Mouse (Mus musculus) left cerebral cortex, adult 18-20 months (tissue): ENCODE data around the gene Col5a1. TPM values are rescaled to one million over a fixed set of nuclear protein-coding genes. Genes with fewer than 3 reads are reported as not detected.

Experiments
- DNase-seq, 2 experiments: peaks; one replicate each; pipeline ENCODE4 v3.0.0; 2021 to 2022; ENCODE audit warnings: low spot score in 2 of 2, mixed read lengths in 1 of 2
- total RNA-seq, 2 experiments: library from RNA; stranded (reverse); gene quantifications; 2 replicates each; pipeline ENCODE4 v1.2.3; 2021

Col5a1 gene
- total RNA-seq, 2 experiments from 2014 or later, result 7.3 to 8.7 TPM

DNA sequence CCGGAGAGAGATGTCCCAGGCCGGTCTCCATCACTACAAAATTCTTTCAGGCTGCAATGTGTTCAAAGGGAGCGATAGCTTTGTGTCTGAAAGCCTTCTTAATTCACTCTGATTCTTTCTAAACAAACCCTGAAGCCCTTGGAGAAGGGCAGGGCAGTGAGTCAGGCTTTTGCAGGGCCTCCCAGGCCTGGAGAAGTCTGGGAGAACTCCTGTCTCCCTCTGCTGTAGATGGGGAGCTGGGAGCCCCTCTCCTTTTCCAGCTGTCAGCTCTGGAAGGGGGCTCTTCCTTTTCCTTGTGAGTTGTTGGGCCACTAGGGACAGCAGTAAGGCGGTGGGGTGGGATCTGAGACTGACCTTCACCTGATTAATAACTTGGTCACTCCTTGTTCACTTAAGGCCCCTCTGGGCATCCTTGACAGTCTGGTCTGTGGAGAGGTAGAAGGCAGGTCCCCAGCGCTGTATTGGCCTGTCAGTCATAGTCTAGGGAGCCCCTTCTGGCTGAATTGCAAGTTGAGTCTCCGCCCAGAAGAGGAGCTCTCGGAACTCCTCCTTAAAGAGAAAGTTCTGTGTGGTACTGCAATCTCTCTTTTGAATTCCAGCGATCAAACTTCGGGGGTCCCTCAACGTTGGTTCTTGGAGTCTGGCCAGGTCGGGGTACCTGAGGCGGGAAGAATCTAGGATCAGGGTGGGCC lies 623 bp upstream of the Col5a1 start:
- DNase-seq, result no peak

DNA sequence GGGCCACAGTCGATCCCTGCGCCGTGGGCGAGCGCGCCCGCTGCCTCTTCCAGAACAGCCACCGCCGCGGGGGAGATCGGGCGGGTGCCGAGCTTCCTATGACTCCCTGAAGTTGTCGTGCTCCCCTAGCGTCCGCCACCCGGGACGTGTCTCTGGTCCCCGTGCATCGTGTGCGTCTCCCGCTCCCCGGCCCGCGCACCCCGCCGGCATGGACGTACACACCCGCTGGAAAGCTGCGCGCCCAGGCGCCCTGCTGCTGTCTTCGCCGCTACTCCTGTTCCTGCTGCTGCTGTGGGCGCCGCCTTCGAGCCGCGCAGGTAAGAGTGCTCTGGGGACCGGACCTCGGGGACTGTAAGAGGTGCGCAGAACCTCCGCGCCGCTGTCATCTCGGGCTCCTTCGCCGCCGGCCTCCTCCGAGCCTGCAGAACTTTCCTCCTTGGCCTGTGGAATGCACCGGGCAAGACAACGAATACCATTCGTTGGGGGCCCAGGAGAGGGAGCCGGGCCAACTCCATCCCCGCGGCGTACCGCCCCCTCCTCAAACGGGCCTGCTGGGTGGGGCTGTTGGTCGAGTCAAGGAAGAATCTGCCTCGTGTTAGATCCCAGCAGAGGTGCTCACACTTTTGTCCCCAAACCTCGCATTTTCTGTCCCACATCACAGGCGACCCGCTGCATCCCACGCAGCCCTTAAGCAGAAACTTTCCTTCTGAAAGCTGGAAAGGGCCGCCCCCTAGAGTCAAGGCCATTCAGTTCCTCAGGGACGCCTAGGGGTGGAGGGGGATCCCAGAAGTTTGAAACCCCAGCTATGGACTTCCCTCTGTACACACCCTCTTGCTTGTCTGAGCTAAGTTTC lies 609 bp downstream of the Col5a1 start:
- peak; percentile 23 to 30 for DNase-seq

DNA sequence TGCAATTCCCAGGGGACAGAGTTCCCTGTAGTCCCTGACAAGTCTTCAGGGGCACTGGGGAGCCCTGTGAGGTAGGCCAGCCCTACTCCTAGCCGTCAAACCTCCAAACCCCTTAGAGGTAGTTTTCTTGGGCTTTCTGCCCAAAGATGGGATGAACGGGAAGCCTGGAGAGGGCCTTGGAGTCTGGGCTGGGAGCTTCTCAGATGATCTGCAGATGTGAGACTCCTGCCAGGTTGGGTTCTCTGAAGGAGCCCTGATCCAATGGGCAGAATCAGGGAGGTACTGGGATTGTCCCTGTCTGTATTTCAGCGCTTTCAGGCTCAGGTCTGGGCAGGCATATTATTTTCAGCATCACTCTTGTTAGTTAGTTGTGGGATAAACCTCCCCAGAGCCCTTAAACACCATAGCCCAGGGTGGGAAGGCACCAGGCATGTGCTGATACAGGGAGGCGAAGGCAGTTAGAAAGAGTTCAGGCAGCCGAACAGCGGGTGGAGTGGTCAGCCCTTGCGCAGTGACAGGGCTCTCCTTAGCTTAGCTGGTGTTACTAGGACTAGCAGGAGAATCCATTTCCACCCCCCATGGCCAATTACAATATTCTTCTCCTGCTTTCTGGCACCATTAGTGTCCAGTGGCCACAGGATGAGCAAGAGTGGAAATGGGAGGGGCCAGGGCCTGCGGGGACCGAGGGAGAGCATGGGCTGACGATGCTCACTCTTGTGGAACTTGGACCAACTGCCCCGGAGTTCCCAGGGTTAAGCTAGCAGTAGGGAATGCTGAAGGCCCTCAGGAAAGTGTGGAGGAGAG lies 1.4 kb downstream of the Col5a1 start:
- no peak for DNase-seq

DNA sequence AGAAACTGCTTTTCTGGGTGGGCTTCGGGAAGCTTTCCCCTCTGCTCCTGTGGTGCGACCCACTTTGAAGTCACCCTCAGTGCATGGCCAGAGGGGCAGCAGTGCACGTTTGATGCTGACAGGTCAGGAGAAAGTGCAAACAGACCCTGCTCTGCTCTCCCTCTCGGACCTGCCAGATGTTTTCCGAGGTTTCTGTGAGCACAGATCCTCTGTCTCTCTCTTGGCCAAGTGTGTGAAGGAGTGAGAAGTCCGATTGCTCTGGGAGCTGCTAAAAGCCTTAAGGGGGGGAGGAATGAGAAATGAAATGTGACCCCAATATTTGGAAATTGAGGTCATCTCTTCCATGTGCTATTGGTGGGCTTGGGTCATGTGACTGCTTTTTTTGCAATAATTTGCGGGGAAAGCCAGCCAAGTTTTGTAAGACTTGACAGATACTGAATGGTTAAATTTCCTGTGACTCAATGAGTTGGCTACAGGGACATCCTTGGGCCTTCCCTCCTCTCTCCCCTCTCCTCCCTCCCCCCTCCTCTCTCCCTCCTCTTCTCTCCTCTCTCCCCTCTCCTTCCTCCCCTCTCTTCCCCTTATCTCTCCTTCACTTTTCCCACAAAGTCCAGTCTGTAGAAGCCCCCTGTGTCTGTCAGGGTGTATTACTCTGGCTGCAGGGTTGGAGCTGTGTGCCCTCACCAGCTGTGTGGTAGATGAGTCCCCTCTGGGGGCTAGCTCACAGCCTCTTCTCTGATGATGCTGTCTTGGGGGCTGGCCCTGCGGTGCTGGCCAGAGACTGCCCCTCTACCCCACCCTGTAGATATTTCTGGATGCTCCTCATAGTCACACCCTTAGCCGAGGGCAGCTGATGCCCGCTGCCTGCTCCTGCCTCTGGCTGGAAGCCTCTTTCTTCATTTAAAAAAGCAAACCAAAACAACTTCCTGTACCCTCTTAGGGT lies 2.6 kb downstream of the Col5a1 start:
- no peak for DNase-seq

DNA sequence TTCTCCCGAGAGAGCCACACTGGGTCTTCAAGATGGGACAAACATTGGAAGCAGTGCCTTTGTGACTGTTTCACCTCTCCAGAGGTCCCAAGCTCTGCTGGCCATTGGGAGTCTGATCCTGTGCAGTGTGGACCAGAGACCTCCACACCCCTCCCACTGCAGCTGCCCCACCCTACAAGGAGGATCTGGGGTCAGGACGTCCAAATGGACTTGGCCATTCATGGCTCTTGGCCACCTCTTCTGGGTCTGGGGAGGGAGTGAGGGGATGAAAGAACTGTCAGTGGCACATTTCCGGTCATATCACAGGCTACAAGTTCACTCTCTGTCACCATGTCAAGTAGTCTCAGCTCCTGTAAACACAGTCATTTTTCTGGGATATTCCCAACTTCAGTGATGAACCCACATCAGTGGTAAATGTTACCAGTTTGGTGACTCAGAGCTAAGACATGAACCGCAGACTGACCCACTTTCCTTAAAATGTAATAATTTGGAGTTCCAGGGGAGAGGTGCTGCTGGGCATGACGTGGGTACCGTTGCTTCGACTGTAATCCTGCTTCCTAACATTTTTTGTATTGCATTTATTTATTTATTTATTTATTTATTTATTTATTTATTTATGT lies 5.8 kb downstream of the Col5a1 start:
- DNase-seq, result no peak

DNA sequence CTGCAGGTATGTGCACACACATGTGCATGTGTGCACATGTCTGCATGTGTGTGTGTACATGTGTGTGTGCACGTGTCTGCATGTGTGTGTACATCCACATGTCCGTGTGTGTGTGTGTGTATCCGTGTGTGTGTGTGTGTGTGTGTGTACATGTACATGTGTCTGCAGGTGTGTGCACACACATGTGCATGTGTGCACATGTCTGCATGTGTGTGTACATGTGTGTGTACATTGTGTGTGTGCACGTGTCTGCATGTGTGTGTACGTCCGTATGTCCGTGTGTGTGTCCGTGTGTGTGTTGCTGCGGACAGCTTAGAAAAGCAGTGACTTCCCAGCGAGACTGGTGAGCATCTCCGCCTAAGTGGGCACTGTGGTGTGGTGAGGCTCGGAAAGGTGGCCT lies 6.8 kb downstream of the Col5a1 start:
- no peak for DNase-seq

DNA sequence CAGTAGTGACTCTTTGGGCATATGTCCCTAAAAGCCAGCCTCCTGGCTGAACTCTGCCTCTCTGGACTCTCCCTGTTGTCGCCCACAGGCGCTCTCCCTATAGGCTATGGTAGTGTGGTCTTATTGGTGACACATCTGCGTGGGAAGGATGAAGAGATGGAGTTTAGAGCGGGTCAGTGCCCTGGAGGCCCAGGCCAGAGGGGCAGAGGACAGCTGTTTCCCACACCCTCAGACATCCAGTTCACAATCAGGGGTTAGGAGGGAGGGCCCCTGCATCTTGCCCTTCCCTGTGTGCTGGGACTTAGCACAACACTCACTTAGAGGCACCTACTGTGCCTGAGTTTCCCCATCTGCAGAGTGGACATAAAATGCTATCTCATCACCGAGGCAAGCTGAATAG lies 8.8 kb downstream of the Col5a1 start:
- no peak for DNase-seq

DNA sequence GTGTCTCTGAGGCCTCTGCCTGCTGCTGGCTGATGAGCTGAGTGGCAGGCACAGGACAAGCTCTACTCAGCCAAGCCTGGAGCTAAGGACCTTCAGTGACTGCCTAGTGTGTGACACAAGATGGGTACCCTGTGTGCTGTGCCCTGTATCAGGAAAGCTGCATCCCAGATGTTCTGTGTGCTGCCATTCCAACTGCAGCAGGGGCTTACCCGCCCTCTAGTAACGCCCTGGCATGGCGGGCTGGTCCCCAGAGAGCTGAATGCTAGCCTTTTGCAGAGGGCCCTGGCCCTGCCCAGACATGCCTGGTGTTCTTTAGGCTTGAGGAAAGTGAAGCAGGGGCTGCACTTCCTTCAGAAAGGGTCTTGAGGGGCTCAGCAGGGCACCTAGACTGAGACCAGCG lies 9.4 kb downstream of the Col5a1 start:
- DNase-seq, result no peak

DNA sequence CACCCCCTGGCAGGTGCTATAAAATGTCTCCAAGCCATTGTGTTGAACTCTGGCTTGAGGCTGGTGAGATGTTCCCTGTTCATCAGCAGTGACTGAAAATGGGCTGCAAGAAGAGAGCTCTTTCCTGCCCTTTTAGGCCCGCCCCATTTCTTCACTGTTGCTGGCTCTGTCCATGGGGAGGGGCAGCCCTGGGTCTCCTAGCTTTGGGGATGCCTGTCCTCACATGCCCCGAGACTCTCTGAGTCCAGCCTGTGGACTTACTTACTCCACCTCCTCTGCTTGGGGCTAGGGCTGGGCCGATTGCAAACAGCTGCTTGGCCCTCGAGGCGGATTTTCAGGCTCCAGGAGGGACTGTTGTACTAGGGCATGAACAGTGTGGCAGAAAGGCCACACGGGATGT lies 10.9 kb downstream of the Col5a1 start:
- no peak for DNase-seq

DNA sequence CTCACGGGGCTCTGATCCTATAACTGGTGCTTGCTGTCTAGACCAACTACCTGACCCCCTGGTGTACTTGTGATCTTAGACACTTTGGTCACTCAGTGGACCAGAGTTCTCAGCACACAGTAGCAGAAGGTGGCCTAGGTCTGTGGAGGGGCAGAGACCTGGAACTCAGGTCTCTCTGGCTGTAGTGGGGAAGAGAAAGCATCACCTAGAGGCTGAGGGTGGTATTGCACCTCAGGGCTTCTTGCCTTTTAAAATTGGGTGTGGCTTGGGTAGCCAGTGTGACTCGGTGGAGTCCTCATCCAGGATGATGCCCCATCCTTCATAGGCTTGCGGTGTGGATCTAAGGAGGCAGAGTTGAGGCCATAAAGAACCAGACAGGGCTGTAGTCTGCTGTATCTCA lies 13.7 kb downstream of the Col5a1 start:
- peak; percentile 30 to 58 for DNase-seq

DNA sequence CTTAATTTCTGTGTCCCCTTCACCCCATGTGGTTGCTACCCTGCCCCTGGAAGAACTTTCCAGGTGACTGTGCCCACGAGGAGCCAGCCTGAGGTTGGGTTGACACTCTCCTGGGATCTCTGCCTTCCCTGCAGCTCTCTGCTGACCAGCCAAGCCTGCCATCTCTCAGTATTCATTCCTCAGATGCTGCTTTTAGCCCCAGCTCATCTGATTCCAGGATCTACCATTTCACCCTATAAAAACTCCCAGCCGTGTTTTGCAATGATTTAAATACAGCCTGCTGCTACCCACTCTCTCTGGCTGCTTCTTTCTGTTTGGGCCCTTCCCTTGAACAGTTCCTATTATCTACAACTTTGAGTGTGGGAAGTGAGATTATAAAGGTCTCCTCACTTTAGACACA lies 14.9 kb downstream of the Col5a1 start:
- DNase-seq, result no peak

DNA sequence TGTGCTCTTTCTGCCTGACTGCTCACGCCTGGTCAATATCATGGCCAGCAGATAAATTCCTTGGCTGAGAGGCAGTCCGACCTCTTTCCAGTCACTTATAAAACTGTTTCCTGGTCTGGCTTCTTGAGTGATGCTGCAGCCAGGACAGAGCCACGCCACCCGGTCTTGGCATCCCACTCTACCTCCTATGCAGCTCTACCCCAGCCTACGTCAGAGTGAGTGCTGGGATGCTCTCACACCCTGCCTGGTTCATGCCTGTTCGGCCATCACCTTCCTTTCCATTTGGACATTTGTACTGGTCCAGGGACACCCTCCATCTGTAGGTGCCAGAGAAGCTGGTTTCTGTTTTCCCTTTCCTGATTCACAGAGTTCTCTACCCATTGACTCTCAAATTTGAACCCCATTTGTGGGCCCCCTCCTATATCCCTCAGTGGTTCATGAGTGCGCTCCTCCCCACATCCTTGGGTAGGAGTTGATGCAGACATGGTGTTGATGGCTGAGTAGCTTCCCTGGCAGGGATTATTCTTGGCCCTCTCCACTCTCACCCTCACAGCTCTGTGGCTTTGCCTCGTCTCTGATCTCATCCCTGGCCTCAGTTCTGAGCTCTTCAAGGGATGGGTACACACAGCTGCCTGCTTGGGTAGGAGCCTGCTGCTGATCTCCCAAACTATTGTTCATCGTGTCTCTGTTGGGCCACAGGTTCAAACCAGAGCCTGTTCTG lies 15.5 kb downstream of the Col5a1 start:
- peak in 1 of 2 experiments; percentile 8 for DNase-seq

DNA sequence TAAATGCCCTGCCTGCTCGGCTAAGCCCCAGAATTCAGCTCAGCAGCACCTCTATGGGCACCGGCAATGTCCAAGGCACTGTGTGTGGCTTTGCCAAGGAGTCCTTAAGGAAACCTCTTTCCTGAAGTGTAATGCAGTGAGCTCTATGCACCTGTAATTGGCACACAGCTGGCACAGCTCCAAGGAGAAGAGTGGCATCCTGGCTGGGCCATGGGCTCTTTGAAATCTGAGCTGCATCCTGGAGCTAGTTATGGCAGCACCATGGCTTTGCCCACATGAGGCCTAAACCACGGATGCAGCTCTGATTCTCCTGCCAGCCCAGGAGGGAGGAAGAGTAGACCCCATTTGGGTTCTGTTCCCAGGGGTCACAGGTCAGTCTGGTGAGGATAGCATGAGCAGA lies 16.1 kb downstream of the Col5a1 start:
- no peak for DNase-seq

DNA sequence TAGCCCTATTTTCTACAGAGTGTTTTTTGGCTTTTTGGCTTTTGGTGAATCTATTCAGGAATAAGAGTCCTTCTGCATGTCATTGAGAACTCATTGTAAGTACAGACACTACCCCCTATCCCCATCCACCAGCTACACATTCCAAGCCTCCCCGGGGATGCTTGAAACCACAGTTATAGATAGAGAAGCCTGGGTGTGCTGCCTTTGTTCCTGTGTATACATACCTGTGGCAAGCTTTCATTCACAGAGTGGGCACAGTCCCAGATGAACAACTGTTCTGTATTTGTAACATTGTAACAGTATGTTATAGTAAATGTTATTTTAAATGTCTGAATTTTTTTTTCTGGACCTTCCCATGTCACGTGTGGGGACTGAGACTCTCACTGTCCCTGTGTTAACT lies 19.2 kb downstream of the Col5a1 start:
- no peak for DNase-seq

DNA sequence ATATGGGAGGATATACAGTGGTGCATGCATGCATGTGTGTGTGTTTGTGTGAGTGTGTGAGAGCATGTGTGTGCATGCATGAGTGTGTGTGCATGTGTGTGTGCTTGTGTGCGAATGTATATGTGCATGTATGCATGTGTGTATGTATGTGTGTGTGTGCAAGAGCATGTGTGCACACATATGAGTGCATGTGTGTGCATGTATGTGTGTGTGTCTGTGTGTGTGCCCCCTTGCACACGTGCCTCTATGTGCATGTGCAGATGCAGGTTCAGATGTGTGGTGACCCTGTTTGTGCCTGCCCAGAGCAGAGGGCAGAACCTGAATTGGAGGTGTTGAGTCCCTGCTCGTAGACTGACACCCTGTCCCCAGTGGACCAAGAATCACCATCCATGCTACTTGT lies 24.3 kb downstream of the Col5a1 start:
- DNase-seq, result no peak

DNA sequence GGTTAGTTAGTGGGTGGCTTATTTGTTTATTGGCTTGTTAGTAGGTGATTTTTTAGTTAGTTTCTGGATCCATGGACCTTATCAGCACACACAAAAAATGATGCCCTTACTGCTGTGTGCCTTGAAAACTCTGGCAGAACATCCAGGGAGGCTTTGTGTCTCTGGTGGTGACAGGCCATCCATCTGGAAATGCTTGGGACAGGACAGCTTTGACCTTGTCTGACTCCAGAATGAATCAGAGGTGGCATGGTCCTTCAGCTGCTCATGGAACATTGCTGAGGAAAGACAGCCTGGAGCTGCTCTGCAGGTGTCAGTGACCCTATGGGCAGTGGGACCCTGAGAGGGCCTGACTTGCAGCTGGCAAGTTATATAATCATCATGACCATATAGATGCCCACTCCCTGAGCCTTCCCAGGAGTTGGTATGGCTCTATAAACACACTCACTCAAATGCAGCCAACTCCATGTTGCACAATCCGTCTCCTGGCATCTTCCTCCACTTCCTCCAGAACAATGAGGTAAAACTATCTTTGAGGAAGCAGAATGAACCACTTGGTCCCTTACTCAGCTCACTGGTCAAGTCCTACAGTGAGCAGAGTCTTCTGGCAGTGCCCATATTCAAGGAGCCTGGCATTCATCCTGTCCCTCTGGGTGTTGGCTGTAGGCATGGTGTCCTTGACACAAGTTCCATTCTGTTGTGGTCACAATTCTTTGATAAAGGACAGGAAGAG lies 26.5 kb downstream of the Col5a1 start:
- no peak for DNase-seq

DNA sequence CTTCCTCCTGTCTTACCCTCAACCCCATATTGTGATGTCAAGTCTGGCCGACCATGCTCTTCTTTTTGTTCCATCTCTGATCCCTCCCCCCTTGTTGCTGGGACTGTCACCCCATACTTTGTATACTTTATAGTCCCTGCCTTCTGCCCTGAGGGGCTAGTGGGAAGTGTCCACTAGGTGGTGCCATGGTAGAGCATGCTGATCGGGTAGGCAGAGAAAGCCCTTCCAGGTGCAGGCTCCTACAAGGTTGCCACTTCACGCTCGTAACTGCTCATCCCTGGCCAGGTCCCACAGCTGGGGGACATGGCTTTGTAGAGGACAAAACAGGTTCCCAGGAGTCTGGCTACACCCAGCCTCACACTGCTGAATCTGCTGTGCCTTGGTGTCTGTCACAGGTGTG lies 29.5 kb downstream of the Col5a1 start:
- DNase-seq, result peak; percentile 31 to 65

DNA sequence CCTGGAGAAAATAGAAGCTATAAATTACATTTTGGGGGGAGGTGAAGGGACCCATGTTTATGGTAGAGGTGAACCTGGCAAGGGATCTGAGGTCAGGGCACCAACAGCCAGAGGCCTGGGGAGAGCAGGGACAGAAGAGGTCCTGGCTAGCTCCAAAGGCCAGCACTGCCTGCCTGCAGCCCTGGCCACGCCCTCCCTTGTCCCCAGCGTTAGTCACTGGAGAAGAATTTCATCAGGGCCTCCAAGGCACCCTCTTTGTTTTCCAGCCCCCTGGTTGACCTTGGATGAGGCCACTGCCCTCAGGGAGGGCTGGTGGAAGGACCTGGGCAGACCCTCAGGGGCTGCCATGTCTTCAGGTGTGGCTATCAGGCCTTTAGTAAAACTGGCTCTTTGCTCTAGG lies 30.1 kb downstream of the Col5a1 start:
- DNase-seq, result no peak

DNA sequence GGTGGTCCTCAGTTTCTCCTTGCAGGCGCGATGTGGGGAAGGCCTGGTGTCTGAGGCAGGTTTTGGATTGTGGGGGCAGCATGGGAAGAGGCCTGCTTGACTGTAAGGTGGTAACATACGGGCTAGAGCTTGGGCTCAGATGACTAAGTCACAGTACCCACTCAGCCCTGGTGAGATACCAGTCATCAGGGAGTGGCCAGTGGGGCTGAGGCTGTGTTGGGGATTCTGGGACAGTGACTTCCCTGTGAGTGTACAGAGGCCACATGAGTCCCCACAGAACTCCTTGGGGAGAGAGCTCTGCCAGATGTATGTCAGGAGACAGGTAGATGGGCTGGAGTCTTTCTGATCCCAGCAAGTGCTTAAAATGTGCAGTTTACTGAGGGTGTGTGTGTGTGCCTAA lies 31.0 kb downstream of the Col5a1 start:
- no peak for DNase-seq
